Mouse (Mus musculus): ENCODE data around the gene Olfr186. TPM values are rescaled to one million over a fixed set of nuclear protein-coding genes. Genes with fewer than 3 reads are reported as not detected.

Gene Olfr186
- polyA plus RNA-seq (2014; fragmentation: Illumina TruSeq; extraction: RNeasy Lipid Tissue Mini Kit (QIAGEN cat#74804); ENCODE audit: insufficient read depth, low read depth, low replicate concordance), result not detected

GRCm38 (mm10) chr16:59030191-59030590 is at the start of gene Olfr186:
Olfr186 (minus strand) TSS chr16:59030291.

GRCm38 (mm10) chr16:59077905-59078304 is 47.8 kb upstream of the Olfr186 start, which contains the start of gene Olfr190:
Olfr190 (minus strand) TSS chr16:59078005.

GRCm38 (mm10) chr16:59039710-59040109 is 9.6 kb upstream of the Olfr186 start, which contains the start of gene Olfr187:
Olfr187 (minus strand) TSS chr16:59039767.

GRCm38 (mm10) chr16:58995057-58995456 is 35.0 kb downstream of the Olfr186 start, which contains the start of gene Olfr183:
Olfr183 (plus strand) TSS chr16:58995357.

Other genes starting within 250 kb of the Olfr186 start
- gene Olfr173, start 230.0 kb downstream of the Olfr186 start, polyA plus RNA-seq (2014; fragmentation: Illumina TruSeq; extraction: RNeasy Lipid Tissue Mini Kit (QIAGEN cat#74804); ENCODE audit: insufficient read depth, low read depth, low replicate concordance), result not detected
- gene Olfr175-ps1, start 203.5 kb downstream of the Olfr186 start, polyA plus RNA-seq (2014; fragmentation: Illumina TruSeq; extraction: RNeasy Lipid Tissue Mini Kit (QIAGEN cat#74804); ENCODE audit: insufficient read depth, low read depth, low replicate concordance), result not detected
- gene Olfr177, start 155.5 kb downstream of the Olfr186 start, polyA plus RNA-seq (2014; fragmentation: Illumina TruSeq; extraction: RNeasy Lipid Tissue Mini Kit (QIAGEN cat#74804); ENCODE audit: insufficient read depth, low read depth, low replicate concordance), result not detected
- gene Olfr178, start 138.2 kb downstream of the Olfr186 start, polyA plus RNA-seq (2014; fragmentation: Illumina TruSeq; extraction: RNeasy Lipid Tissue Mini Kit (QIAGEN cat#74804); ENCODE audit: insufficient read depth, low read depth, low replicate concordance), result not detected
- gene Olfr181, start 101.5 kb downstream of the Olfr186 start, polyA plus RNA-seq (2014; fragmentation: Illumina TruSeq; extraction: RNeasy Lipid Tissue Mini Kit (QIAGEN cat#74804); ENCODE audit: insufficient read depth, low read depth, low replicate concordance), result not detected
- gene Olfr180, start 100.9 kb downstream of the Olfr186 start, polyA plus RNA-seq (2014; fragmentation: Illumina TruSeq; extraction: RNeasy Lipid Tissue Mini Kit (QIAGEN cat#74804); ENCODE audit: insufficient read depth, low read depth, low replicate concordance), result not detected
- gene Olfr183, start 34.9 kb downstream of the Olfr186 start, polyA plus RNA-seq (2014; fragmentation: Illumina TruSeq; extraction: RNeasy Lipid Tissue Mini Kit (QIAGEN cat#74804); ENCODE audit: insufficient read depth, low read depth, low replicate concordance), result not detected
- gene Olfr187, start 9.5 kb upstream of the Olfr186 start, polyA plus RNA-seq (2014; fragmentation: Illumina TruSeq; extraction: RNeasy Lipid Tissue Mini Kit (QIAGEN cat#74804); ENCODE audit: insufficient read depth, low read depth, low replicate concordance), result not detected
- gene Olfr190, start 47.7 kb upstream of the Olfr186 start, polyA plus RNA-seq (2014; fragmentation: Illumina TruSeq; extraction: RNeasy Lipid Tissue Mini Kit (QIAGEN cat#74804); ENCODE audit: insufficient read depth, low read depth, low replicate concordance), result not detected
- not detected for gene Olfr191, start 59.5 kb upstream of the Olfr186 start, polyA plus RNA-seq (2014; fragmentation: Illumina TruSeq; extraction: RNeasy Lipid Tissue Mini Kit (QIAGEN cat#74804); ENCODE audit: insufficient read depth, low read depth, low replicate concordance)
- not detected for gene Olfr193, start 81.6 kb upstream of the Olfr186 start, polyA plus RNA-seq (2014; fragmentation: Illumina TruSeq; extraction: RNeasy Lipid Tissue Mini Kit (QIAGEN cat#74804); ENCODE audit: insufficient read depth, low read depth, low replicate concordance)
- not detected for gene Olfr194, start 90.8 kb upstream of the Olfr186 start, polyA plus RNA-seq (2014; fragmentation: Illumina TruSeq; extraction: RNeasy Lipid Tissue Mini Kit (QIAGEN cat#74804); ENCODE audit: insufficient read depth, low read depth, low replicate concordance)
- gene Olfr195, start 116.8 kb upstream of the Olfr186 start, polyA plus RNA-seq (2014; fragmentation: Illumina TruSeq; extraction: RNeasy Lipid Tissue Mini Kit (QIAGEN cat#74804); ENCODE audit: insufficient read depth, low read depth, low replicate concordance), result not detected
- gene Olfr196, start 140.2 kb upstream of the Olfr186 start, polyA plus RNA-seq (2014; fragmentation: Illumina TruSeq; extraction: RNeasy Lipid Tissue Mini Kit (QIAGEN cat#74804); ENCODE audit: insufficient read depth, low read depth, low replicate concordance), result not detected
- not detected for gene Olfr198, start 173.2 kb upstream of the Olfr186 start, polyA plus RNA-seq (2014; fragmentation: Illumina TruSeq; extraction: RNeasy Lipid Tissue Mini Kit (QIAGEN cat#74804); ENCODE audit: insufficient read depth, low read depth, low replicate concordance)
- gene Olfr199, start 189.5 kb upstream of the Olfr186 start, polyA plus RNA-seq (2014; fragmentation: Illumina TruSeq; extraction: RNeasy Lipid Tissue Mini Kit (QIAGEN cat#74804); ENCODE audit: insufficient read depth, low read depth, low replicate concordance), result not detected
- gene Olfr201, start 242.3 kb upstream of the Olfr186 start, polyA plus RNA-seq (2014; fragmentation: Illumina TruSeq; extraction: RNeasy Lipid Tissue Mini Kit (QIAGEN cat#74804); ENCODE audit: insufficient read depth, low read depth, low replicate concordance), result not detected

All from lung, adult 10 weeks (tissue).